Mouse (Mus musculus) bone marrow, adult 2 months (tissue): ENCODE data around the gene Stag1. TPM values are rescaled to one million over a fixed set of nuclear protein-coding genes. Genes with fewer than 3 reads are reported as not detected.

ENCODE experiments used
- H3K27ac ChIP-seq: fragments of 200-500 bp; 2 replicates; pipeline ENCODE4 v1.5.1; 2012; ENCODE audit warnings: low read depth, mild to moderate bottlenecking, control low read depth, inconsistent platforms, low read length; ENCODE audit not compliant: control insufficient read depth, poor library complexity, insufficient read depth
- H3K4me1 ChIP-seq: fragments of 200-500 bp; 2 replicates; pipeline ENCODE4 v1.6.1; 2011; ENCODE audit warnings: low read length; ENCODE audit not compliant: control insufficient read depth, insufficient read depth
- H3K4me3 ChIP-seq: fragments of 200-500 bp; replicated peaks from 2 replicates; pipeline ENCODE3; 2011; ENCODE audit warnings: mild to moderate bottlenecking, low read depth, low read length, control low read depth; ENCODE audit not compliant: control insufficient read depth
- CTCF ChIP-seq: fragments of 200-500 bp; IDR thresholded peaks from 2 replicates; pipeline ENCODE4 v1.5.1; 2011; ENCODE audit warnings: low read length, control low read depth; ENCODE audit not compliant: control insufficient read depth, insufficient read depth
- POLR2A ChIP-seq: fragments of 200-500 bp; IDR thresholded peaks from 2 replicates; pipeline ENCODE4 v1.6.1; 2011; ENCODE audit warnings: low read depth, mild to moderate bottlenecking, control low read depth, low read length, borderline replicate concordance; ENCODE audit not compliant: control insufficient read depth
- WGBS: fragments of 180-500 bp; shearing (Covaris S2); methylation state at CpG from one replicate; pipeline ENCODE4 v1.1.7; 2018; 5-methylcytosine and 5-hydroxymethylcytosine counted together
- polyA plus RNA-seq: library from polyadenylated mRNA; stranded (reverse); fragments of >200 nt; gene quantifications from 2 replicates; pipeline ENCODE4 v1.2.4, GENCODE M21; 2011; ENCODE audit warnings: low replicate concordance; ENCODE audit not compliant: missing spikeins, insufficient read depth, insufficient read length

Stag1 gene
- polyA plus RNA-seq, 1 experiment: 38.6 TPM

- 41% methylated on average over 2 of the region's 2 CpGs for WGBS
- Histone ChIP-seq H3K4me3 (no peak overlapping the region), H3K27ac (no peak overlapping the region), H3K4me1 (no peaks in the 10 kb centered on the region)
- peak; percentile 21; the same call in 1 of the 2 replicates for TF ChIP-seq CTCF
- no peak for TF ChIP-seq POLR2A
Observed at GRCm38 (mm10) chr9:100917111-100917510, 319.5 kb downstream of the Stag1 start.

GRCm38 (mm10) chr9:100926629-100927028, 329.0 kb downstream of the Stag1 start:
- TF ChIP-seq POLR2A: no peak
- no peak for TF ChIP-seq CTCF
- Histone ChIP-seq H3K27ac (no peak overlapping the region), H3K4me3 (no peak overlapping the region), H3K4me1 (no peaks in the 10 kb centered on the region)
- 97% methylated on average over 4 of the region's 4 CpGs for WGBS

GRCm38 (mm10) chr9:100942042-100942441, 344.4 kb downstream of the Stag1 start:
- H3K4me1 ChIP-seq: no peaks in the 10 kb centered on the region
- no peak overlapping the region for H3K4me3 ChIP-seq
- no peak overlapping the region for H3K27ac ChIP-seq
- WGBS: 91% methylated on average over 2 of the region's 2 CpGs
- TF ChIP-seq POLR2A (no peak), CTCF (no peak)

GRCm38 (mm10) chr9:100944677-100945365, 347.2 kb downstream of the Stag1 start:
- Histone ChIP-seq H3K27ac (no peak overlapping the region), H3K4me3 (no peak overlapping the region), H3K4me1 (no peaks in the 10 kb centered on the region)
- WGBS: 64% methylated on average over 5 of the region's 5 CpGs
- TF ChIP-seq POLR2A: no peak

GRCm38 (mm10) chr9:100951481-100951880, 353.9 kb downstream of the Stag1 start:
- no peak overlapping the region for H3K27ac ChIP-seq
- H3K4me3 ChIP-seq: no peak overlapping the region
- no peak for TF ChIP-seq POLR2A
- TF ChIP-seq CTCF: no peak
- no peaks in the 10 kb centered on the region for H3K4me1 ChIP-seq
- 15% methylated on average over 4 of the region's 4 CpGs for WGBS

GRCm38 (mm10) chr9:100962903-100963427, 365.4 kb downstream of the Stag1 start:
- WGBS: 66% methylated on average over 5 of the region's 5 CpGs
- no peaks in the 10 kb centered on the region for H3K4me1 ChIP-seq
- H3K27ac ChIP-seq: no peak overlapping the region
- no peak overlapping the region for H3K4me3 ChIP-seq
- no peak for TF ChIP-seq POLR2A
- no peak for TF ChIP-seq CTCF

- no peak for TF ChIP-seq POLR2A
- no peak overlapping the region for H3K4me3 ChIP-seq
- WGBS: 65% methylated on average over 1 of the region's 1 CpGs
- H3K4me1 ChIP-seq: no peaks in the 10 kb centered on the region
- no peak overlapping the region for H3K27ac ChIP-seq
Observed at GRCm38 (mm10) chr9:100963428-100963912, 365.9 kb downstream of the Stag1 start.

GRCm38 (mm10) chr9:100964106-100964505, 366.5 kb downstream of the Stag1 start:
- WGBS: 53% methylated on average over 4 of the region's 4 CpGs
- no peak overlapping the region for H3K27ac ChIP-seq
- no peaks in the 10 kb centered on the region for H3K4me1 ChIP-seq
- H3K4me3 ChIP-seq: no peak overlapping the region
- TF ChIP-seq CTCF (no peak), POLR2A (no peak)

- Histone ChIP-seq H3K4me3 (no peak overlapping the region), H3K4me1 (no peaks in the 10 kb centered on the region), H3K27ac (no peak overlapping the region)
- WGBS: 84% methylated on average over 2 of the region's 2 CpGs
- no peak for TF ChIP-seq CTCF
- no peak for TF ChIP-seq POLR2A
Observed at GRCm38 (mm10) chr9:100969461-100969860, 371.9 kb downstream of the Stag1 start.
